Mouse (Mus musculus): ENCODE data around the gene Gm5426. TPM values are rescaled to one million over a fixed set of nuclear protein-coding genes. Genes with fewer than 3 reads are reported as not detected.
A peak's percentile ranks its signal among the peaks of the same experiment; 100 is the strongest.

The Gm5426 gene
- polyA plus RNA-seq, 2 experiments = not detected

- H3K27me3 ChIP-seq (ENCODE audit: control insufficient read depth, insufficient read depth, low read length) = no peaks in the 10 kb centered on the region
- no peaks in the 10 kb centered on the region for H3K4me1 ChIP-seq (replicated peaks; ENCODE audit: control insufficient read depth in 2 of 2, insufficient read depth in 2 of 2, low read length in 1 of 2)
- H3K9me3 ChIP-seq (ENCODE audit: control insufficient read depth, low read length) = no peaks in the 10 kb centered on the region
- H3K27ac ChIP-seq = no peak overlapping the region
- 66% methylated on average over 7 of the region's 7 CpGs for WGBS (ENCODE audit: insufficient replicate concordance)
- DNase-seq (ENCODE audit: low read depth in 3 of 3, low spot score in 3 of 3) = no peak
- no peaks in the 10 kb centered on the region for H3K36me3 ChIP-seq (replicated peaks; ENCODE audit: control insufficient read depth, insufficient read depth, low read depth)
- no peak overlapping the region for H3K4me3 ChIP-seq (ENCODE audit: insufficient read depth in 1 of 2, low read depth in 2 of 2, low read length in 2 of 2)
- no peak overlapping the region for H3K4me2 ChIP-seq (ENCODE audit: low read depth)
- no peak for ATAC-seq (ENCODE audit: insufficient read depth)
- TF ChIP-seq CTCF (IDR thresholded peaks at IDR 0.05; ENCODE audit: low read depth) = no peak
- no peak for TF ChIP-seq EP300 (IDR thresholded peaks at IDR 0.05; ENCODE audit: low read depth)
- H3K9ac ChIP-seq (replicated peaks) = no peak overlapping the region
Observed at GRCm38 (mm10) chr10:96096730-96097129, 39.7 kb upstream of the Gm5426 start.

DNA sequence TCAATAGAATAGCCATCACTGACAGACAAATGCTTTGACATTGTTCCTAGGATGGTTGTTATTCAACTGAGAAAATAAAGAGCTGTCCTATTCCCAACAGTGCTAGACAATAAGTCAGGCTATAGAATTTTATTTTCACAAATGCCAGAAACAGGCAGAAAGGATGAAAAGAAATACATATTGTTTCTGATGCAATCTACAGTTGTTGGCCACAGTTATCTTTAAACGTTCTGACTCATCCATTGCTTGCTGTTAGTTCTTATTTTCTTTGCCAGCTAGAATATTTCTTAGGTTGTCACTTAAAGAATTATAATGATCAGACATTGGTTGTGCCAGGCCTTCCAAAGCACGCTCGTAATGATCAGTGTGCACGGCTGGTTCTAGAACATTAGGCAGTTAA is 35.4 kb upstream of the Gm5426 start:
- Histone ChIP-seq H3K36me3 (replicated peaks; ENCODE audit: control insufficient read depth, insufficient read depth, low read depth) (no peaks in the 10 kb centered on the region), H3K27me3 (ENCODE audit: control insufficient read depth, insufficient read depth, low read length) (no peaks in the 10 kb centered on the region), H3K9ac (replicated peaks) (no peak overlapping the region), H3K27ac (no peak overlapping the region), H3K9me3 (ENCODE audit: control insufficient read depth, low read length) (no peaks in the 10 kb centered on the region), H3K4me3 (ENCODE audit: insufficient read depth in 1 of 2, low read depth in 2 of 2, low read length in 2 of 2) (no peak overlapping the region), H3K4me1 (replicated peaks; ENCODE audit: control insufficient read depth in 2 of 2, insufficient read depth in 2 of 2, low read length in 1 of 2) (peaks cover 4 to 6% of the 10 kb centered on the region in 2 experiments; a peak in 3 of 4 replicates), H3K4me2 (ENCODE audit: low read depth) (no peak overlapping the region)
- ATAC-seq (ENCODE audit: insufficient read depth) (no peak), DNase-seq (ENCODE audit: low read depth in 3 of 3, low spot score in 3 of 3) (no peak)
- no peak for TF ChIP-seq CTCF (IDR thresholded peaks at IDR 0.05; ENCODE audit: low read depth)
- no peak for TF ChIP-seq EP300 (IDR thresholded peaks at IDR 0.05; ENCODE audit: low read depth)
- 77% methylated on average over 4 of the region's 4 CpGs for WGBS (ENCODE audit: insufficient replicate concordance)

DNA sequence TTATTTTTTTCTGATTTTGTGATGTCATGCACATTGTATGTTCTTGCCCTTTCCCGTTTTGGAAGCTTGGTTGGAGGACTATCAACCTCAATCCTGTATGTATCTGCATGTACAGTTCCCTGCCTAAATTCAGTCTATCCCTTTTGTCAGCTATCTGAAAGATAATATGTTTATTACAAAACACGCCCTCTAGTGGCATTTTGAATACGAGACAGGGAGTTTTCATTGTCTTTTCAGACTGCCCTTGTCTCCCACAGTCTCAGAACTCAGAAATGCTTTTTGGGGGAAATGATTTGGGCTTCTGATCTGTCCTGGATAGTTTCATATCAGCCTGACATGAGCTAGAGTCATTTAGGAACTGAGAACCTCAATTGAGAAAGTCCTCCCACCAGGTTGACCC is 32.2 kb upstream of the Gm5426 start:
- TF ChIP-seq EP300 (IDR thresholded peaks at IDR 0.05; ENCODE audit: low read depth) (no peak), CTCF (IDR thresholded peaks at IDR 0.05; ENCODE audit: low read depth) (peak; percentile 19; the same call in 1 of the 2 replicates)
- H3K4me2 ChIP-seq (ENCODE audit: low read depth) = peak overlapping the region; percentile 18; the same call in 1 of the 2 replicates

DNA sequence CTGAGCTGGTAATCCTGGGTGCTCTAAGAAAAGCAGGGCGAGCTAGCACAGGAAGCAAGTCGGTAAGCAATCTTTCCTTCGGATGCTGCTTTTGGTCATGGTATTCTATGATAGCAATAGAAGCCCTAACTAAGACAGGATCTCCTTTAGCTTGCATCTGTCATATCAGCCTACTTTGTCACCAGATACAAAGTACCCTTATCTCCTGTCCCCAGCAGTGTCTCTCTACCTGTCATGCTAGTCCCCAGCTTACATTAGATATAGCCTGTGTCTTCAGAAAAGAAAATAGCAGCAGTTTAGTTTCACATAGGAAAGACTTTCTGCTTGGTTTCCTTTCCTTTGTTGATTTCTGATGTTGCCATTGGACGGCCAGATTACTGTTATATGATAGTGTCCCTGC is 31.8 kb upstream of the Gm5426 start:
- Histone ChIP-seq H3K27me3 (ENCODE audit: control insufficient read depth, insufficient read depth, low read length) (no peaks in the 10 kb centered on the region), H3K4me2 (ENCODE audit: low read depth) (peak overlapping the region; percentile 18), H3K9ac (replicated peaks) (no peak overlapping the region), H3K9me3 (ENCODE audit: control insufficient read depth, low read length) (no peaks in the 10 kb centered on the region), H3K27ac (no peak overlapping the region), H3K36me3 (replicated peaks; ENCODE audit: control insufficient read depth, insufficient read depth, low read depth) (no peaks in the 10 kb centered on the region), H3K4me1 (replicated peaks; ENCODE audit: control insufficient read depth in 2 of 2, insufficient read depth in 2 of 2, low read length in 1 of 2) (peaks cover 4 to 6% of the 10 kb centered on the region in 2 experiments; a peak in 3 of 4 replicates), H3K4me3 (ENCODE audit: insufficient read depth in 1 of 2, low read depth in 2 of 2, low read length in 2 of 2) (no peak overlapping the region)
- 18% methylated on average over 4 of the region's 4 CpGs for WGBS (ENCODE audit: insufficient replicate concordance)
- peak in 2 of 3 experiments; percentile 9 to 16 for DNase-seq (ENCODE audit: low read depth in 3 of 3, low spot score in 3 of 3)
- ATAC-seq (ENCODE audit: insufficient read depth) = peak; percentile 89
- TF ChIP-seq CTCF (IDR thresholded peaks at IDR 0.05; ENCODE audit: low read depth) = no peak
- TF ChIP-seq EP300 (IDR thresholded peaks at IDR 0.05; ENCODE audit: low read depth) = peak; percentile 71

More for the DNA sequence above, 32.2 kb upstream of the Gm5426 start:
- WGBS (ENCODE audit: insufficient replicate concordance) = 24% methylated on average over 3 of the region's 3 CpGs
- ATAC-seq (ENCODE audit: insufficient read depth) (peak; percentile 23; the same call in 1 of the 2 replicates), DNase-seq (ENCODE audit: low read depth in 3 of 3, low spot score in 3 of 3) (no peak)
- Histone ChIP-seq H3K9ac (replicated peaks) (no peak overlapping the region), H3K4me3 (ENCODE audit: insufficient read depth in 1 of 2, low read depth in 2 of 2, low read length in 2 of 2) (no peak overlapping the region), H3K4me1 (replicated peaks; ENCODE audit: control insufficient read depth in 2 of 2, insufficient read depth in 2 of 2, low read length in 1 of 2) (peaks cover 4 to 6% of the 10 kb centered on the region in 2 experiments; a peak in 3 of 4 replicates), H3K27me3 (ENCODE audit: control insufficient read depth, insufficient read depth, low read length) (no peaks in the 10 kb centered on the region), H3K27ac (no peak overlapping the region), H3K36me3 (replicated peaks; ENCODE audit: control insufficient read depth, insufficient read depth, low read depth) (no peaks in the 10 kb centered on the region), H3K9me3 (ENCODE audit: control insufficient read depth, low read length) (no peaks in the 10 kb centered on the region)

- 55% methylated on average over 2 of the region's 2 CpGs for WGBS (ENCODE audit: insufficient replicate concordance)
- Histone ChIP-seq H3K9ac (replicated peaks) (no peak overlapping the region), H3K27ac (no peak overlapping the region), H3K9me3 (ENCODE audit: control insufficient read depth, low read length) (no peaks in the 10 kb centered on the region), H3K4me3 (ENCODE audit: insufficient read depth in 1 of 2, low read depth in 2 of 2, low read length in 2 of 2) (no peak overlapping the region), H3K36me3 (replicated peaks; ENCODE audit: control insufficient read depth, insufficient read depth, low read depth) (no peaks in the 10 kb centered on the region), H3K4me1 (replicated peaks; ENCODE audit: control insufficient read depth in 2 of 2, insufficient read depth in 2 of 2, low read length in 1 of 2) (peaks cover 4 to 6% of the 10 kb centered on the region in 2 experiments; a peak in 3 of 4 replicates), H3K27me3 (ENCODE audit: control insufficient read depth, insufficient read depth, low read length) (no peaks in the 10 kb centered on the region), H3K4me2 (ENCODE audit: low read depth) (peak overlapping the region; percentile 18)
- DNase-seq (ENCODE audit: low read depth in 3 of 3, low spot score in 3 of 3) (peak in 2 of 3 experiments; percentile 18 to 26), ATAC-seq (ENCODE audit: insufficient read depth) (peak; percentile 66; the same call in 1 of the 2 replicates)
- TF ChIP-seq EP300 (IDR thresholded peaks at IDR 0.05; ENCODE audit: low read depth) (no peak), CTCF (IDR thresholded peaks at IDR 0.05; ENCODE audit: low read depth) (peak; percentile 72)
Observed at GRCm38 (mm10) chr10:96105124-96105523, 31.3 kb upstream of the Gm5426 start.

Measured in liver, embryonic 14.5 days (tissue).